Mouse (Mus musculus): ENCODE results near the gene Dzip1. TPM values are rescaled to one million over a fixed set of nuclear protein-coding genes. Genes with fewer than 3 reads are reported as not detected.
A peak's percentile ranks its signal among the peaks of the same experiment; 100 is the strongest.

The Dzip1 gene
- total and polyA plus RNA-seq, 3 experiments = 0.16 to 0.83 (median 0.51) TPM

GRCm38 (mm10) chr14:118900911-118901310 is 24.3 kb downstream of the Dzip1 start:
- DNase-seq (ENCODE audit: extremely low read depth) = no peak
- dilution Hi-C loops (cut with MboI; ENCODE audit: extremely low pct_ligation_motif_present, extremely low pct_unique_long_range_greater_than_20kb, low sequenced_read_pairs) (no loop called here), in situ Hi-C loops (cut with MboI; ENCODE audit: low pct_ligation_motif_present, low pct_unique_long_range_greater_than_20kb, low sequenced_read_pairs) (no loop called here)
- no peak overlapping the region for H3K4me3 ChIP-seq (replicated peaks in 1 of 3; ENCODE audit: low read depth in 2 of 3, low read length in 2 of 3, poor library complexity in 1 of 3)
- H3K36me3 ChIP-seq (replicated peaks in 1 of 2; ENCODE audit: control insufficient read depth in 1 of 2, insufficient read depth in 1 of 2, low read length in 1 of 2) = no peaks in the 10 kb centered on the region
- H3K9me3 ChIP-seq (replicated peaks; ENCODE audit: low read length) = peaks cover 6% of the 10 kb centered on the region
- no peak overlapping the region for H3K4me2 ChIP-seq (ENCODE audit: insufficient read depth, low read depth, poor library complexity, severe bottlenecking)
- H3K27ac ChIP-seq (ENCODE audit: insufficient read depth, low read depth) = no peak overlapping the region
- H3K9ac ChIP-seq (ENCODE audit: insufficient read depth, low read depth) = no peak overlapping the region
- peak in 1 of 2 experiments; percentile 32; a peak in 2 of 4 replicates for TF ChIP-seq CTCF (conservative IDR thresholded peaks at IDR 0.05 in 1 of 2, IDR thresholded peaks at IDR 0.05 in 1 of 2; ENCODE audit: low read depth in 2 of 2, low read length in 2 of 2)
- no peak for TF ChIP-seq ETS1 (conservative IDR thresholded peaks at IDR 0.05; ENCODE audit: low read depth, low read length)
- peak; percentile 9; the same call in 1 of the 2 replicates for TF ChIP-seq SMC3 (IDR thresholded peaks at IDR 0.05; ENCODE audit: low read depth, low read length)
- TF ChIP-seq MXI1 (IDR thresholded peaks at IDR 0.05; ENCODE audit: low read depth, low read length) = no peak
- TF ChIP-seq CHD2 (IDR thresholded peaks at IDR 0.05; ENCODE audit: low read length) = no peak
- no peak for TF ChIP-seq MAX (IDR thresholded peaks at IDR 0.05; ENCODE audit: low read length)
- no peaks in the 10 kb centered on the region for H3K79me2 ChIP-seq (replicated peaks; ENCODE audit: control insufficient read depth, extremely low read depth, insufficient read depth, poor library complexity, severe bottlenecking)
- H3K27me3 ChIP-seq (replicated peaks) = no peaks in the 10 kb centered on the region
- peaks cover 3 to 15% of the 10 kb centered on the region in 2 experiments for H3K4me1 ChIP-seq (ENCODE audit: control insufficient read depth in 1 of 2, insufficient read depth in 2 of 2)

- Histone ChIP-seq H3K79me2 (replicated peaks; ENCODE audit: control insufficient read depth, extremely low read depth, insufficient read depth, poor library complexity, severe bottlenecking) (no peaks in the 10 kb centered on the region), H3K4me1 (ENCODE audit: control insufficient read depth in 1 of 2, insufficient read depth in 2 of 2) (peaks cover 3 to 15% of the 10 kb centered on the region in 2 experiments), H3K4me3 (replicated peaks in 1 of 3; ENCODE audit: low read depth in 2 of 3, low read length in 2 of 3, poor library complexity in 1 of 3) (no peak overlapping the region), H3K27me3 (replicated peaks) (no peaks in the 10 kb centered on the region), H3K36me3 (replicated peaks in 1 of 2; ENCODE audit: control insufficient read depth in 1 of 2, insufficient read depth in 1 of 2, low read length in 1 of 2) (no peaks in the 10 kb centered on the region), H3K9me3 (replicated peaks; ENCODE audit: low read length) (peaks cover 6% of the 10 kb centered on the region), H3K27ac (ENCODE audit: insufficient read depth, low read depth) (no peak overlapping the region), H3K4me2 (ENCODE audit: insufficient read depth, low read depth, poor library complexity, severe bottlenecking) (no peak overlapping the region), H3K9ac (ENCODE audit: insufficient read depth, low read depth) (no peak overlapping the region)
- no peak for DNase-seq (ENCODE audit: extremely low read depth)
- in situ Hi-C loops (cut with MboI; ENCODE audit: low pct_ligation_motif_present, low pct_unique_long_range_greater_than_20kb, low sequenced_read_pairs) (no loop called here), dilution Hi-C loops (cut with MboI; ENCODE audit: extremely low pct_ligation_motif_present, extremely low pct_unique_long_range_greater_than_20kb, low sequenced_read_pairs) (no loop called here)
- TF ChIP-seq USF1 (IDR thresholded peaks at IDR 0.05; ENCODE audit: low read depth, low read length) (no peak), RAD21 (IDR thresholded peaks at IDR 0.05; ENCODE audit: low read depth, low read length) (peak; percentile 51), ETS1 (conservative IDR thresholded peaks at IDR 0.05; ENCODE audit: low read depth, low read length) (no peak), SMC3 (IDR thresholded peaks at IDR 0.05; ENCODE audit: low read depth, low read length) (peak; percentile 46), RCOR1 (conservative IDR thresholded peaks at IDR 0.05; ENCODE audit: low read depth, low read length) (no peak), CHD1 (IDR thresholded peaks at IDR 0.05; ENCODE audit: low read depth, low read length) (no peak), TCF12 (IDR thresholded peaks at IDR 0.05; ENCODE audit: low read depth, low read length) (no peak), CTCF (conservative IDR thresholded peaks at IDR 0.05 in 1 of 2, IDR thresholded peaks at IDR 0.05 in 1 of 2; ENCODE audit: low read depth in 2 of 2, low read length in 2 of 2) (peak in 1 of 2 experiments; percentile 59; a peak in 2 of 4 replicates), ZNF384 (IDR thresholded peaks at IDR 0.05; ENCODE audit: low read depth, low read length) (no peak), ZC3H11A (IDR thresholded peaks at IDR 0.05; ENCODE audit: low read depth, low read length) (no peak), MAX (IDR thresholded peaks at IDR 0.05; ENCODE audit: low read length) (no peak)
Measured at GRCm38 (mm10) chr14:118899940-118900339, 25.3 kb downstream of the Dzip1 start.

- no peak overlapping the region for H3K9ac ChIP-seq (ENCODE audit: insufficient read depth, low read depth)
- no peak overlapping the region for H3K4me2 ChIP-seq (ENCODE audit: insufficient read depth, low read depth, poor library complexity, severe bottlenecking)
- in situ Hi-C loops (cut with MboI; ENCODE audit: low pct_ligation_motif_present, low pct_unique_long_range_greater_than_20kb, low sequenced_read_pairs) (no loop called here), dilution Hi-C loops (cut with MboI; ENCODE audit: extremely low pct_ligation_motif_present, extremely low pct_unique_long_range_greater_than_20kb, low sequenced_read_pairs) (no loop called here)
- no peak for DNase-seq (ENCODE audit: extremely low read depth)
- H3K9me3 ChIP-seq (replicated peaks; ENCODE audit: low read length) = peaks cover under 1% of the 10 kb centered on the region
- no peaks in the 10 kb centered on the region for H3K36me3 ChIP-seq (replicated peaks in 1 of 2; ENCODE audit: control insufficient read depth in 1 of 2, insufficient read depth in 1 of 2, low read length in 1 of 2)
- no peaks in the 10 kb centered on the region for H3K79me2 ChIP-seq (replicated peaks; ENCODE audit: control insufficient read depth, extremely low read depth, insufficient read depth, poor library complexity, severe bottlenecking)
- H3K4me1 ChIP-seq (ENCODE audit: control insufficient read depth in 1 of 2, insufficient read depth in 2 of 2) = peaks cover 3 to 15% of the 10 kb centered on the region in 2 experiments
- H3K27ac ChIP-seq (ENCODE audit: insufficient read depth, low read depth) = no peak overlapping the region
- H3K27me3 ChIP-seq (replicated peaks) = no peaks in the 10 kb centered on the region
- no peak overlapping the region for H3K4me3 ChIP-seq (replicated peaks in 1 of 3; ENCODE audit: low read depth in 2 of 3, low read length in 2 of 3, poor library complexity in 1 of 3)
- TF ChIP-seq RAD21 (IDR thresholded peaks at IDR 0.05; ENCODE audit: low read depth, low read length) (no peak), KAT2A (IDR thresholded peaks at IDR 0.05; ENCODE audit: insufficient replicate concordance, low read length) (no peak), MAFK (IDR thresholded peaks at IDR 0.05; ENCODE audit: insufficient replicate concordance, low read length) (no peak), ZNF384 (IDR thresholded peaks at IDR 0.05; ENCODE audit: low read depth, low read length) (no peak), USF1 (IDR thresholded peaks at IDR 0.05; ENCODE audit: low read depth, low read length) (no peak), IRF4 (IDR thresholded peaks at IDR 0.05; ENCODE audit: low read depth, low read length) (no peak), JUN (IDR thresholded peaks at IDR 0.05; ENCODE audit: insufficient read depth, low read depth, low read length) (no peak), USF2 (conservative IDR thresholded peaks at IDR 0.05; ENCODE audit: low read depth, low read length) (no peak), MYC (IDR thresholded peaks at IDR 0.05; ENCODE audit: low read depth, low read length) (no peak), SMC3 (IDR thresholded peaks at IDR 0.05; ENCODE audit: low read depth, low read length) (no peak), GABPA (IDR thresholded peaks at IDR 0.05; ENCODE audit: insufficient replicate concordance, low read depth, low read length) (no peak), HCFC1 (IDR thresholded peaks at IDR 0.05; ENCODE audit: low read depth, low read length) (no peak), ZC3H11A (IDR thresholded peaks at IDR 0.05; ENCODE audit: low read depth, low read length) (no peak), TCF12 (IDR thresholded peaks at IDR 0.05; ENCODE audit: low read depth, low read length) (no peak), MEF2A (IDR thresholded peaks at IDR 0.05; ENCODE audit: borderline replicate concordance, low read depth, low read length) (no peak), ELF1 (IDR thresholded peaks at IDR 0.05; ENCODE audit: low read depth, low read length) (no peak), NRF1 (IDR thresholded peaks at IDR 0.05; ENCODE audit: low read depth, low read length) (no peak)
Measured at GRCm38 (mm10) chr14:118895655-118896054, 29.6 kb downstream of the Dzip1 start.

Measured in CH12.LX (cell line).